Mouse (Mus musculus) ES-Bruce4 (cell line): ENCODE results near the gene Ung. TPM values are rescaled to one million over a fixed set of nuclear protein-coding genes. Genes with fewer than 3 reads are reported as not detected.

Experiments used
- H3K27ac ChIP-seq: 2 replicates; pipeline ENCODE4 v1.5.1; 2012; ENCODE audit warnings: low read length, inconsistent platforms; ENCODE audit not compliant: insufficient read depth
- H3K27me3 ChIP-seq: 2 replicates; pipeline ENCODE4 v1.6.1; 2012; ENCODE audit warnings: mild to moderate bottlenecking, low read length, inconsistent platforms; ENCODE audit not compliant: control insufficient read depth, poor library complexity, insufficient read depth, severe bottlenecking
- H3K36me3 ChIP-seq: 2 replicates; pipeline ENCODE4 v1.6.1; 2012; ENCODE audit warnings: inconsistent platforms, mild to moderate bottlenecking, low read length, moderate library complexity; ENCODE audit not compliant: control insufficient read depth, poor library complexity, insufficient read depth, severe bottlenecking
- H3K4me1 ChIP-seq: one replicate; pipeline ENCODE4 v1.8.1; 2011; ENCODE audit warnings: low read length; ENCODE audit not compliant: control insufficient read depth, insufficient read depth
- H3K4me3 ChIP-seq: 2 replicates; pipeline ENCODE4 v1.5.1; 2011; ENCODE audit warnings: low read depth, mild to moderate bottlenecking, low read length
- H3K9ac ChIP-seq: 2 replicates; pipeline ENCODE4 v1.6.1; 2012; ENCODE audit warnings: low read depth, mild to moderate bottlenecking, inconsistent platforms; ENCODE audit not compliant: poor library complexity, severe bottlenecking
- H3K9me3 ChIP-seq: replicated peaks from 2 replicates; pipeline ENCODE4 v1.6.1; 2012; ENCODE audit warnings: mild to moderate bottlenecking, low read length, inconsistent platforms; ENCODE audit not compliant: control insufficient read depth, poor library complexity, insufficient read depth, severe bottlenecking
- CTCF ChIP-seq: IDR thresholded peaks from one replicate; pipeline ENCODE4 v1.8.1; 2011; ENCODE audit warnings: low read depth, low read length
- EP300 ChIP-seq: IDR thresholded peaks from 2 replicates; pipeline ENCODE4 v1.6.1; 2011; ENCODE audit warnings: low read depth, low read length; ENCODE audit not compliant: insufficient read depth
- POLR2A ChIP-seq: IDR thresholded peaks from one replicate; pipeline ENCODE4 v1.8.1; 2011; ENCODE audit warnings: low read length; ENCODE audit not compliant: insufficient read depth
- polyA plus RNA-seq: library from polyadenylated mRNA; stranded (reverse); fragments of >200 nt; gene quantifications from 2 replicates; pipeline ENCODE4 v1.2.4, GENCODE M21; 2011; ENCODE audit warnings: low read depth; ENCODE audit not compliant: missing spikeins, insufficient read depth, insufficient read length

Ung gene
- polyA plus RNA-seq, 1 experiment = 85.6 TPM

DNA sequence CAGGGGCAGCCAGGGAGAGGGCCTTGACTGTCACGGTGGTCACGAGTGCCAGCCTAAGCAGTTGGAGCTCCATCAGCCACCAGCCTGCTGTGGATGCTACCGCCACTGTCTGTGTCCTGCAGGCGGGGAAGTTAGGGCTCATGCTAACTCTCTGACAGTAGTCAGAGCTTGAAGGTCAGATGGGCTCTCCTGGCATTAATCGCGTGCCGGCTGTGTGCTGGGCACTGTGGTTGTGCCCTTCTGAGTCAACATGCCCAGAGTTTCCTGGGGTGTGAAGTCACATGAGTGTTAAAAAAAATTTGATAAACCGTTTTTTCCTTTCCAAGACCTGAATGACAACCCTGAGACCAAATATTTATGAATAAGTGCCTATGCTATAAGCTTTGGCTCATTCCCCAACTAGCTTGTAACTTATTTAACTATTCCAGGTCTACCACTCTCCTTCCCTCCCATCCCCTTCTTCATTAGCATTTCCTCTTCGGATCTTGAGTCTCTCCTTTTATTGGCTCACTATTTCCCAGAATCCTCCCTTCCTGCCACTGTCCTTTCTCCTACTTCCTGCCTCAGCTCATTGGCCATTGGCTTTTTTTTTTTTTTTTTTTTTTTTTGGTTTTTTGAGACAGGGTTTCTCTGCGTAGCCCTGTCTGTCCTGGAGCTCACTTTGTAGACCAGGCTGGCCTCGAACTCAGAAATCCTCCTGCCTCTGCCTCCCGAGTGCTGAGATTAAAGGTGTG lies 22.3 kb downstream of the Ung start:
- Histone ChIP-seq H3K9me3 (no peaks in the 10 kb centered on the region), H3K36me3 (no peaks in the 10 kb centered on the region), H3K4me3 (peak overlapping the region; percentile 55), H3K27ac (peak overlapping the region; percentile 65; the same call in 1 of the 2 replicates), H3K9ac (peak overlapping the region; percentile 5; the same call in 1 of the 2 replicates), H3K27me3 (no peaks in the 10 kb centered on the region), H3K4me1 (peaks cover 6% of the 10 kb centered on the region)
- TF ChIP-seq POLR2A (no peak), EP300 (no peak), CTCF (no peak)

- Histone ChIP-seq H3K27me3 (no peaks in the 10 kb centered on the region), H3K4me1 (peaks cover 6% of the 10 kb centered on the region), H3K36me3 (no peaks in the 10 kb centered on the region), H3K4me3 (peak overlapping the region; percentile 55), H3K9me3 (no peaks in the 10 kb centered on the region), H3K27ac (peak overlapping the region; percentile 65), H3K9ac (peak overlapping the region; percentile 5; the same call in 1 of the 2 replicates)
- no peak for TF ChIP-seq EP300
- peak; percentile 65 for TF ChIP-seq CTCF
- no peak for TF ChIP-seq POLR2A
These were observed 23.3 kb downstream of the Ung start for GRCm38 (mm10) chr5:114153490-114153889.

DNA sequence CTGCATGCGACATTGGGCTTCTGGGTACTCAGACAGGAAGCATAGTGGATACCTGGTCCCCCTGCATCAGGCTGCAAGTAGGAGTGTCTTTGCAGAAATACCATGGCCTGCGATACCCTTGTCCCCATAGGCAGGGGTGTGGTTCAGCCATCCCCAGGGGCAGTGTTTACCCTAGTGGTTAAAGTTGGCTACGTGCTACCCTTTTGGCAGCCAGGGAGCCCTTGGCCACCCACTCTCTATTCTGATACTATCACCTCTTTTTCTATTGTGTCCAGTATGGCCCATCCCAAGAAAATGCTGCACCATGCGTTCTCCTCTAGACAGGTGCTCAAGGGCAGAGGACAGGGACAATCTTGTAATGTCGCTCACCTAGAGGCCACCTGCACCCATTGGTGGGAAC lies 24.6 kb downstream of the Ung start:
- no peak for TF ChIP-seq EP300
- TF ChIP-seq CTCF = no peak
- no peak for TF ChIP-seq POLR2A
- no peak overlapping the region for H3K27ac ChIP-seq

DNA sequence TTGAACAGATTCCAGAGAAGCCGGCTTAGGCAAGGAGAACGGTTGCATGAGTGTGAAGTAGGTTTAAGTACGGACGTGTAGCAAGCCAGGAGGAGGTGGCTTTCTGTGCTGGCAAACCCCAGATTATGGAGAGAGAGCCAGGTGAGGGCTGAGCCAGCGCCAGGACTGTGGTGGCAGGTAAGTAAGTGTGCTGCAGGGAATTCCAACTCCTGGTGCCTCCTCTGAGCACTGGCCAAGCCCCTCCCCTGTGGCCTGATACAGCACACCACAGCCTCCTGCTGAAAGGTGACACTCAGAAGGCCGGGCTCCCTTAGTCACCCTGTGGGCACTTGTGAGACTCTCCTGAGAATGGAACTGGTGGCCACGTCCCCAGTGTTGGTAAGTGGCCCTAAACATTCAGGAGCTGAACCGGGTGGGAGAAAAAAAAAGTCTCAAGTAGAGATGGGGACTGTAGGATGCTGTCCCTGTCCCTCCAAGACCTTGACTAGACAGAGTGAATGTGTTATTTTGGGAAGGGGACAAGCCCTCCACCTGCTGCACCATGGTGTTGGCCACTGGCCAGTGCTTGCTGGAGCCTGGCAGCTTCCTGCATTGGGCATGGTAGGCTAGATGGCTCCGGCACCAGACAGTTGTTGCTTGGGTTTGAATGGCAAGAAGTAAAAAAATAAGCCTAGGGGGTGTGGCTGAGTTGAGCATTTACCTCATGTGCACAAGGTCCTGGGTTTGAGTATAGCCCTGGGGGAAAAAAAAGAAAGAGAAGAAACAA lies 25.2 kb downstream of the Ung start:
- peaks cover 6% of the 10 kb centered on the region for H3K4me1 ChIP-seq
- no peak for TF ChIP-seq EP300
- TF ChIP-seq POLR2A = no peak
- no peak for TF ChIP-seq CTCF
- no peaks in the 10 kb centered on the region for H3K36me3 ChIP-seq
- H3K4me3 ChIP-seq = no peak overlapping the region
- no peak overlapping the region for H3K27ac ChIP-seq
- no peaks in the 10 kb centered on the region for H3K9me3 ChIP-seq
- no peak overlapping the region for H3K9ac ChIP-seq
- no peaks in the 10 kb centered on the region for H3K27me3 ChIP-seq

More for the DNA sequence above, 24.6 kb downstream of the Ung start:
- H3K36me3 ChIP-seq = no peaks in the 10 kb centered on the region
- no peaks in the 10 kb centered on the region for H3K9me3 ChIP-seq
- peaks cover 6% of the 10 kb centered on the region for H3K4me1 ChIP-seq
- no peaks in the 10 kb centered on the region for H3K27me3 ChIP-seq
- H3K4me3 ChIP-seq = no peak overlapping the region
- H3K9ac ChIP-seq = no peak overlapping the region

GRCm38 (mm10) chr5:114157236-114157635 lies 27.1 kb downstream of the Ung start:
- H3K36me3 ChIP-seq = no peaks in the 10 kb centered on the region
- H3K27ac ChIP-seq = no peak overlapping the region
- TF ChIP-seq POLR2A = no peak
- TF ChIP-seq EP300 = no peak
- no peak for TF ChIP-seq CTCF
- no peak overlapping the region for H3K4me3 ChIP-seq
- no peaks in the 10 kb centered on the region for H3K27me3 ChIP-seq
- H3K4me1 ChIP-seq = peaks cover 2% of the 10 kb centered on the region
- H3K9me3 ChIP-seq = no peaks in the 10 kb centered on the region
- no peak overlapping the region for H3K9ac ChIP-seq

- Histone ChIP-seq H3K9me3 (no peaks in the 10 kb centered on the region), H3K9ac (no peak overlapping the region), H3K4me1 (no peaks in the 10 kb centered on the region), H3K27me3 (no peaks in the 10 kb centered on the region), H3K27ac (no peak overlapping the region), H3K36me3 (no peaks in the 10 kb centered on the region), H3K4me3 (no peak overlapping the region)
- TF ChIP-seq EP300 = no peak
- no peak for TF ChIP-seq CTCF
- TF ChIP-seq POLR2A = no peak
These were observed 31.2 kb downstream of the Ung start for GRCm38 (mm10) chr5:114161424-114161823.
